Mouse (Mus musculus) spleen, postnatal 4 days (tissue): ENCODE results near the gene Cspg4.
A peak's percentile ranks its signal among the peaks of the same experiment; 100 is the strongest.

Experiments
- DNase-seq, 2 experiments: peaks; one replicate each; pipeline ENCODE4 v3.0.0; 2022; ENCODE audit warnings: low spot score in 2 of 2

Cspg4 gene

GRCm38 (mm10) chr9:56864832-56865231 is at the start of gene Cspg4:
Gene Cspg4 (plus strand): TSS chr9:56865033.
- DNase-seq, result no peak

- no peak for DNase-seq
Measured at GRCm38 (mm10) chr9:56824900-56825299, 39.9 kb upstream of the Cspg4 start.

- no peak for DNase-seq
Measured at GRCm38 (mm10) chr9:56825476-56826213, 39.2 kb upstream of the Cspg4 start.

GRCm38 (mm10) chr9:56828146-56828545 is 36.7 kb upstream of the Cspg4 start:
- no peak for DNase-seq

- no peak for DNase-seq
Measured at GRCm38 (mm10) chr9:56828841-56829240, 36.0 kb upstream of the Cspg4 start.

- no peak for DNase-seq
Measured at GRCm38 (mm10) chr9:56830162-56830561, 34.7 kb upstream of the Cspg4 start.

GRCm38 (mm10) chr9:56831904-56832303 is 32.9 kb upstream of the Cspg4 start:
- DNase-seq, result no peak

GRCm38 (mm10) chr9:56832900-56833299 is 31.9 kb upstream of the Cspg4 start:
- DNase-seq, result no peak

GRCm38 (mm10) chr9:56835152-56835551 is 29.7 kb upstream of the Cspg4 start:
- DNase-seq, result no peak

GRCm38 (mm10) chr9:56840721-56841120 is 24.1 kb upstream of the Cspg4 start:
- no peak for DNase-seq

GRCm38 (mm10) chr9:56841864-56842263 is 23.0 kb upstream of the Cspg4 start:
- DNase-seq, result no peak

GRCm38 (mm10) chr9:56842303-56842719 is 22.5 kb upstream of the Cspg4 start:
- DNase-seq, result no peak

GRCm38 (mm10) chr9:56843679-56844188 is 21.1 kb upstream of the Cspg4 start:
- peak; percentile 27 to 74 for DNase-seq

GRCm38 (mm10) chr9:56844644-56845043 is 20.2 kb upstream of the Cspg4 start:
- no peak for DNase-seq

- peak; percentile 36 to 79 for DNase-seq
Measured at GRCm38 (mm10) chr9:56847523-56847922, 17.3 kb upstream of the Cspg4 start.

GRCm38 (mm10) chr9:56850128-56850904 is 14.5 kb upstream of the Cspg4 start:
- no peak for DNase-seq

- DNase-seq, result no peak
Measured at GRCm38 (mm10) chr9:56850905-56851252, 14.0 kb upstream of the Cspg4 start.

GRCm38 (mm10) chr9:56851778-56852177 is 13.1 kb upstream of the Cspg4 start:
- no peak for DNase-seq

GRCm38 (mm10) chr9:56857463-56857862 is 7.4 kb upstream of the Cspg4 start:
- DNase-seq, result no peak

- no peak for DNase-seq
Measured at GRCm38 (mm10) chr9:56860035-56860434, 4.8 kb upstream of the Cspg4 start.

GRCm38 (mm10) chr9:56860486-56861269 is 4.2 kb upstream of the Cspg4 start:
- no peak for DNase-seq

GRCm38 (mm10) chr9:56862863-56863262 is 2.0 kb upstream of the Cspg4 start:
- no peak for DNase-seq
